Mouse (Mus musculus) layer of hippocampus, adult 2 months (tissue): ENCODE measurements around the gene Scn2b. TPM values are rescaled to one million over a fixed set of nuclear protein-coding genes. Genes with fewer than 3 reads are reported as not detected.

Experiments used
- DNase-seq, 2 experiments: peaks; one replicate each; pipeline ENCODE4 v3.0.0; 2022; ENCODE audit warnings: low spot score in 2 of 2
- H3K27ac ChIP-seq: fragments of 200-600 bp; 2 replicates; pipeline ENCODE4 v1.8.1; 2022
- H3K4me3 ChIP-seq: fragments of 200-600 bp; 2 replicates; pipeline ENCODE4 v1.8.1; 2022; ENCODE audit warnings: mild to moderate bottlenecking
- CTCF ChIP-seq: fragments of 200-600 bp; conservative IDR thresholded peaks from 2 replicates; pipeline ENCODE4 v1.8.1; 2022; ENCODE audit warnings: antibody characterized with exemption, mild to moderate bottlenecking, moderate library complexity
- total RNA-seq, 2 experiments: library from RNA; stranded (reverse); gene quantifications; 2 replicates each; pipeline ENCODE4 v1.2.3; 2021

The Scn2b gene
- total RNA-seq, 2 experiments from 2014 or later: 245 to 254 TPM

DNA sequence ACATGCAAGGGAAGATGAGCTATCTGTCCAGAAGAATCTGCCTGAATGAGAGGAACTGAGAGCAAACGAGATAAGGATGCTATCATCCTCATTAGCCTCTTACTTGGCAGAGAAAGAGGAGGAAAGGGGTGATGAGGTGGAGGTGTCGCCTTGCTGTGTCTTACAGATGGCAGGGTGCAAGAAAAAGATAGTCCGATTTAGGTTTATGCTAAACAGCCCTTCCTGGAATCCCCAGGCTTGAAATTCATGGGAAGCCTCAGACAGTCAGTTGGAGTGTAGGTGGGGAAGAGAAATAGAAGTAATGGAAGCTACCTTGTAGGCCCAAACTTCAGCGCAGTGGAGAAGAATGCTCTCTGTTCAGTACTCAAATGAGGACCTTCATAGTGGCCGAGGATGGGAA is 50.3 kb downstream of the Scn2b start:
- no peak for DNase-seq
- no peak for TF ChIP-seq CTCF
- Histone ChIP-seq H3K4me3 (no peak overlapping the region), H3K27ac (no peak overlapping the region)

GRCm38 (mm10) chr9:45170150-45170549 is 52.6 kb downstream of the Scn2b start:
- DNase-seq: no peak

DNA sequence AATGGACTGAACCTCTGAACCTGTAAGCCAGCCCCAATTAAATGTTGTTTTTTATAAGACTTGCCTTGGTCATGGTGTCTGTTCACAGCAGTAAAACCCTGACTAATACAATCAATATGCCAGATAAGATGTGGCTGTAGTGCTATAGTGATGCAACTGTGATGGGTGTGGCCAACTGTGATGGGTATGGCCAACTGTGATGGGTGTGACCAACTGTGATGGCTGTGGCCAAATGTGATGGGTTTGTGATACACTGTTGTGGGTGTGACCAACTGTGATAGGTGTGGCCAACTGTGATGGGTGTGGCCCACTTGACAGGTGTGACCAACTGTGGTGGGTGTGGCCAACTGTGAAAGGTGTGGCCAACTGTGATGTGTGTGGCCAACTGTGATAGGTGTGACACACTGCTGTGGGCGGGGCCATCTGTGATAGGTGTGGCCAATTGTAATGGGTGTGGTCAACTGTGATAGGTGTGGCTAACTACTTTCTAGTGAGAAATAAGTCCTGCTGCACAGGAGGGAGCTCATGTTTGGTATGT is 53.6 kb downstream of the Scn2b start:
- DNase-seq: no peak
- no peak for TF ChIP-seq CTCF
- Histone ChIP-seq H3K27ac (no peak overlapping the region), H3K4me3 (no peak overlapping the region)

More at GRCm38 (mm10) chr9:45170150-45170549, 52.6 kb downstream of the Scn2b start:
- TF ChIP-seq CTCF: no peak
- no peak overlapping the region for H3K27ac ChIP-seq
- no peak overlapping the region for H3K4me3 ChIP-seq

DNA sequence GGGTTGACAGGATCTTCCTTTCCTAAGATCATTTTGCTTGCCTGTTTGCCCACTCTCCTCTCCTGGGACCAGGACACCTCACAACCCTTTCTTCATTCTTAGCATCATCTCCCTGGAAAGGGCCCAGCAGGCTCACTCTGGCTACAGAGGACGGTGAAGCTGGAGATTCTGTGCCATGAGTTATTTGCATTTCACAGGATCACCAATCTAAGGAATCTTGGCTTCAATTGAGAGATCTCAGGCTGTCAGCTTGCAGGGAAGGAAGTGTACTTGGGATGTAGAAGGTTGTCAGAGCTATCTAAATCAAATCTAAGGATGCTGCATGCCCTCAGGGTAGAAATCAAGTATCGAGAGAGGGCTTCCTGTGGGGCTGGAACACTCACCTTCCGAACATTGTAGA is 55.9 kb downstream of the Scn2b start:
- no peak for TF ChIP-seq CTCF
- H3K27ac ChIP-seq: no peak overlapping the region

GRCm38 (mm10) chr9:45179282-45179681 is 61.7 kb downstream of the Scn2b start:
- H3K27ac ChIP-seq: no peak overlapping the region
- H3K4me3 ChIP-seq: no peak overlapping the region
- TF ChIP-seq CTCF: no peak
- DNase-seq: no peak

More for the DNA sequence above, 55.9 kb downstream of the Scn2b start:
- no peak overlapping the region for H3K4me3 ChIP-seq
- DNase-seq: no peak

Other genes with a start within 250 kb of the Scn2b start
- gene Kmt2a, start 236.5 kb upstream of the Scn2b start, total RNA-seq: 10 to 100 TPM; 68.3 to 80.7 TPM
- 100 to 1,000 TPM; 309 to 349 TPM for gene Atp5l, start 197.0 kb upstream of the Scn2b start, total RNA-seq
- 10 to 100 TPM; 73.0 to 75.2 TPM for gene Ube4a, start 152.2 kb upstream of the Scn2b start, total RNA-seq
- not detected for gene Cd3g, start 137.4 kb upstream of the Scn2b start, total RNA-seq
- not detected for gene Cd3d, start 136.0 kb upstream of the Scn2b start, total RNA-seq
- gene Cd3e, start 108.2 kb upstream of the Scn2b start, total RNA-seq: not detected
- gene Mpzl2, start 78.0 kb upstream of the Scn2b start, total RNA-seq: under 1 TPM; 0.54 to 0.90 TPM
- 1 to 10 TPM; 4.2 to 4.7 TPM for gene Mpzl3, start 62.6 kb upstream of the Scn2b start, total RNA-seq
- gene Jaml, start 38.6 kb upstream of the Scn2b start, total RNA-seq: 1 to 10 TPM in 1 of 2 experiments, not detected in 1; 1.3 TPM
- gene Scn4b, start 20.6 kb downstream of the Scn2b start, total RNA-seq: 10 to 100 TPM; 10.9 to 12.1 TPM
- gene BC049352, start 64.2 kb downstream of the Scn2b start, total RNA-seq: under 1 TPM; 0.44 to 0.72 TPM
- not detected for gene Tmprss4, start 86.3 kb downstream of the Scn2b start, total RNA-seq
- gene Il10ra, start 151.4 kb downstream of the Scn2b start, total RNA-seq: 1 to 10 TPM; 2.4 to 2.6 TPM
- not detected for gene Tmprss13, start 201.3 kb downstream of the Scn2b start, total RNA-seq